Mouse (Mus musculus) embryonic facial prominence, embryonic 12.5 days (tissue): Measurements from ENCODE around the gene B3galt4. TPM values are rescaled to one million over a fixed set of nuclear protein-coding genes. Genes with fewer than 3 reads are reported as not detected.

Source experiments
- ATAC-seq: fragments of 200-750 bp; cut with Nextera tagmentation; 2 replicates; pipeline ENCODE4 v1.8.0; 2017; ENCODE audit not compliant: insufficient number of reproducible peaks, insufficient read depth, low FRiP score, low TSS enrichment
- H3K27ac ChIP-seq: fragments of 300-500 bp; sonication (generic); 2 replicates; pipeline ENCODE4 v1.5.1; 2016; ENCODE audit warnings: mild to moderate bottlenecking
- H3K27me3 ChIP-seq: fragments of 300-500 bp; sonication (generic); 2 replicates; pipeline ENCODE4 v1.6.1; 2016; ENCODE audit warnings: mild to moderate bottlenecking, moderate library complexity
- H3K36me3 ChIP-seq: fragments of 300-500 bp; sonication (generic); 2 replicates; pipeline ENCODE4 v1.6.1; 2016; ENCODE audit warnings: mild to moderate bottlenecking
- H3K4me1 ChIP-seq: fragments of 300-500 bp; sonication (generic); 2 replicates; pipeline ENCODE4 v1.6.1; 2016
- H3K4me2 ChIP-seq: fragments of 300-500 bp; sonication (generic); replicated peaks from 2 replicates; pipeline ENCODE4 v1.6.1; 2016; ENCODE audit warnings: mild to moderate bottlenecking, moderate library complexity
- H3K4me3 ChIP-seq: fragments of 300-500 bp; sonication (generic); 2 replicates; pipeline ENCODE4 v1.5.1; 2016; ENCODE audit warnings: mild to moderate bottlenecking
- H3K9ac ChIP-seq: fragments of 300-500 bp; sonication (generic); 2 replicates; pipeline ENCODE4 v1.6.1; 2016; ENCODE audit warnings: mild to moderate bottlenecking, moderate library complexity
- H3K9me3 ChIP-seq: fragments of 300-500 bp; sonication (generic); 2 replicates; pipeline ENCODE4 v1.6.1; 2016; ENCODE audit warnings: mild to moderate bottlenecking, moderate library complexity
- WGBS: fragments of 180-500 bp; shearing (Covaris S2); methylation state at CpG from one replicate; pipeline ENCODE4 v1.1.7; 2016; 5-methylcytosine and 5-hydroxymethylcytosine counted together
- polyA plus RNA-seq: library from polyadenylated mRNA; unstranded; fragments of >200 nt; fragmentation: Nextera tagmentation; extraction: Ambion mirVana; gene quantifications from 2 replicates; pipeline ENCODE4 v1.2.1, GENCODE M21; 2016

B3galt4 gene
- polyA plus RNA-seq, 1 experiment from 2014 or later: 6.3 TPM

GRCm38 (mm10) chr17:33965846-33966550 lies 14.7 kb upstream of the B3galt4 start:
- Histone ChIP-seq H3K4me2 (no peak overlapping the region), H3K27me3 (no peaks in the 10 kb centered on the region), H3K9ac (no peak overlapping the region), H3K9me3 (0 out of 2 replicates have a peak, but pooled peaks cover 2% of the 10 kb centered on the region), H3K27ac (no peak overlapping the region), H3K4me3 (no peak overlapping the region), H3K36me3 (peaks cover 55% of the 10 kb centered on the region), H3K4me1 (no peaks in the 10 kb centered on the region)
- WGBS: 86% methylated on average over 16 of the region's 16 CpGs
- no peak; the same call in 1 of the 2 replicates for ATAC-seq

GRCm38 (mm10) chr17:33965082-33965845 lies 14.0 kb upstream of the B3galt4 start:
- Histone ChIP-seq H3K27ac (no peak overlapping the region), H3K9me3 (0 out of 2 replicates have a peak, but pooled peaks cover 2% of the 10 kb centered on the region)

GRCm38 (mm10) chr17:33962876-33963275 lies 11.6 kb upstream of the B3galt4 start:
- Histone ChIP-seq H3K4me3 (no peak overlapping the region), H3K4me1 (no peaks in the 10 kb centered on the region), H3K4me2 (no peak overlapping the region), H3K9ac (no peak overlapping the region), H3K9me3 (no peaks in the 10 kb centered on the region), H3K36me3 (peaks cover 81% of the 10 kb centered on the region), H3K27me3 (no peaks in the 10 kb centered on the region), H3K27ac (no peak overlapping the region)
- 91% methylated on average over 7 of the region's 7 CpGs for WGBS
- ATAC-seq: no peak

More at GRCm38 (mm10) chr17:33965082-33965845, 14.0 kb upstream of the B3galt4 start:
- ATAC-seq: no peak
- no peak overlapping the region for H3K4me2 ChIP-seq
- H3K4me3 ChIP-seq: no peak overlapping the region
- no peaks in the 10 kb centered on the region for H3K27me3 ChIP-seq
- no peaks in the 10 kb centered on the region for H3K4me1 ChIP-seq
- H3K36me3 ChIP-seq: peaks cover 60% of the 10 kb centered on the region
- no peak overlapping the region for H3K9ac ChIP-seq
- WGBS: 90% methylated on average over 17 of the region's 17 CpGs

- Histone ChIP-seq H3K36me3 (peaks cover 61% of the 10 kb centered on the region), H3K27me3 (no peaks in the 10 kb centered on the region), H3K9me3 (no peaks in the 10 kb centered on the region), H3K4me2 (no peak overlapping the region), H3K27ac (no peak overlapping the region), H3K4me3 (no peak overlapping the region), H3K4me1 (peaks cover 8% of the 10 kb centered on the region), H3K9ac (no peak overlapping the region)
- ATAC-seq: no peak
- 89% methylated on average over 15 of the region's 15 CpGs for WGBS
Measured at GRCm38 (mm10) chr17:33959948-33960347, 8.7 kb upstream of the B3galt4 start.

- peaks cover 13% of the 10 kb centered on the region for H3K4me1 ChIP-seq
- no peaks in the 10 kb centered on the region for H3K27me3 ChIP-seq
- no peak for ATAC-seq
- H3K36me3 ChIP-seq: peaks cover 59% of the 10 kb centered on the region
- H3K9me3 ChIP-seq: no peaks in the 10 kb centered on the region
- H3K27ac ChIP-seq: no peak overlapping the region
- H3K4me2 ChIP-seq: no peak overlapping the region
- WGBS: 94% methylated on average over 13 of the region's 13 CpGs
- no peak overlapping the region for H3K4me3 ChIP-seq
- no peak overlapping the region for H3K9ac ChIP-seq
Measured at GRCm38 (mm10) chr17:33959135-33959534, 7.8 kb upstream of the B3galt4 start.

GRCm38 (mm10) chr17:33958451-33958850 lies 7.2 kb upstream of the B3galt4 start:
- no peaks in the 10 kb centered on the region for H3K27me3 ChIP-seq
- H3K9me3 ChIP-seq: no peaks in the 10 kb centered on the region
- no peak for ATAC-seq
- no peak overlapping the region for H3K4me3 ChIP-seq
- WGBS: 97% methylated on average over 11 of the region's 11 CpGs
- H3K36me3 ChIP-seq: peaks cover 59% of the 10 kb centered on the region
- no peak overlapping the region for H3K4me2 ChIP-seq
- H3K27ac ChIP-seq: no peak overlapping the region
- H3K4me1 ChIP-seq: peaks cover 20% of the 10 kb centered on the region
- H3K9ac ChIP-seq: no peak overlapping the region

- Histone ChIP-seq H3K4me2 (no peak overlapping the region), H3K4me3 (no peak overlapping the region)
Measured at GRCm38 (mm10) chr17:33957493-33957892, 6.2 kb upstream of the B3galt4 start.

GRCm38 (mm10) chr17:33956336-33956735 lies 5.0 kb upstream of the B3galt4 start:
- Histone ChIP-seq H3K27me3 (no peaks in the 10 kb centered on the region), H3K9me3 (no peaks in the 10 kb centered on the region), H3K4me2 (peak overlapping the region; percentile 95), H3K4me1 (peaks cover 40% of the 10 kb centered on the region), H3K9ac (peak overlapping the region; percentile 67), H3K27ac (peak overlapping the region; percentile 73), H3K4me3 (peak overlapping the region; percentile 68), H3K36me3 (peaks cover 56% of the 10 kb centered on the region)
- no peak for ATAC-seq
- 7% methylated on average over 10 of the region's 10 CpGs for WGBS

More at GRCm38 (mm10) chr17:33957493-33957892, 6.2 kb upstream of the B3galt4 start:
- H3K9me3 ChIP-seq: no peaks in the 10 kb centered on the region
- no peak overlapping the region for H3K27ac ChIP-seq
- WGBS: 70% methylated on average over 6 of the region's 6 CpGs
- peaks cover 30% of the 10 kb centered on the region for H3K4me1 ChIP-seq
- no peak overlapping the region for H3K9ac ChIP-seq
- ATAC-seq: no peak
- H3K27me3 ChIP-seq: no peaks in the 10 kb centered on the region
- peaks cover 59% of the 10 kb centered on the region for H3K36me3 ChIP-seq

GRCm38 (mm10) chr17:33955555-33956214 lies 4.4 kb upstream of the B3galt4 start, which contains the start of the genes Vps52 and Rps18:
Vps52 (plus strand) TSS chr17:33955812.
Rps18 (minus strand) TSS chr17:33956001.
- Histone ChIP-seq H3K27ac (peak within 1 kb of the TSS; percentile 94), H3K9me3 (no peaks in the 10 kb centered on the region), H3K4me2 (peak within 1 kb of the TSS; percentile 95), H3K4me1 (peaks cover 46% of the 10 kb centered on the region), H3K9ac (peak within 1 kb of the TSS; percentile 90), H3K4me3 (peak within 1 kb of the TSS; percentile 68), H3K36me3 (peaks cover 49% of the 10 kb centered on the region), H3K27me3 (no peaks in the 10 kb centered on the region)
- WGBS: under 1% methylated on average over 50 of the region's 50 CpGs
- ATAC-seq: peak; percentile 76

GRCm38 (mm10) chr17:33954646-33955554 lies 3.6 kb upstream of the B3galt4 start:
- Histone ChIP-seq H3K4me1 (peaks cover 54% of the 10 kb centered on the region), H3K36me3 (peaks cover 46% of the 10 kb centered on the region), H3K9ac (peak overlapping the region; percentile 90), H3K27ac (peak overlapping the region; percentile 94), H3K4me2 (peak overlapping the region; percentile 95), H3K9me3 (no peaks in the 10 kb centered on the region), H3K27me3 (no peaks in the 10 kb centered on the region), H3K4me3 (peak overlapping the region; percentile 68)
- WGBS: under 1% methylated on average over 33 of the region's 33 CpGs
- peak; percentile 5; the same call in 1 of the 2 replicates for ATAC-seq
